Mouse (Mus musculus) intestine, postnatal 0 days (tissue): ENCODE data around the gene Fam241a. TPM values are rescaled to one million over a fixed set of nuclear protein-coding genes. Genes with fewer than 3 reads are reported as not detected.

Experiments
- ATAC-seq: fragments of 200-750 bp; cut with Nextera tagmentation; 2 replicates; pipeline ENCODE4 v1.8.0; 2017; ENCODE audit warnings: mild to moderate bottlenecking, moderate TSS enrichment, moderate library complexity
- H3K27ac ChIP-seq: fragments of 300-500 bp; sonication (generic); 2 replicates; pipeline ENCODE4 v1.5.1; 2014; ENCODE audit warnings: mild to moderate bottlenecking, low read depth, low read length, moderate library complexity
- H3K27me3 ChIP-seq: fragments of 300-500 bp; sonication (generic); replicated peaks from 2 replicates; pipeline ENCODE4 v1.6.1; 2014; ENCODE audit warnings: low read length, mixed read lengths; ENCODE audit not compliant: control insufficient read depth, insufficient read depth
- H3K36me3 ChIP-seq: fragments of 300-500 bp; sonication (generic); 2 replicates; pipeline ENCODE4 v1.6.1; 2014; ENCODE audit warnings: mild to moderate bottlenecking, moderate library complexity; ENCODE audit not compliant: control insufficient read depth, insufficient read depth
- H3K4me1 ChIP-seq: fragments of 300-500 bp; sonication (generic); replicated peaks from 2 replicates; pipeline ENCODE4 v1.6.1; 2014; ENCODE audit warnings: antibody characterized with exemption, low read length, mixed read lengths; ENCODE audit not compliant: control insufficient read depth, insufficient read depth
- H3K4me2 ChIP-seq: fragments of 300-500 bp; sonication (generic); replicated peaks from 2 replicates; pipeline ENCODE4 v1.6.1; 2014; ENCODE audit warnings: low read depth, mild to moderate bottlenecking, moderate library complexity
- H3K4me3 ChIP-seq: fragments of 300-500 bp; sonication (generic); 2 replicates; pipeline ENCODE4 v1.5.1; 2014; ENCODE audit warnings: low read depth, low read length
- H3K9ac ChIP-seq: fragments of 300-500 bp; sonication (generic); 2 replicates; pipeline ENCODE4 v1.6.1; 2014; ENCODE audit warnings: mild to moderate bottlenecking, low read depth, low read length
- H3K9me3 ChIP-seq: fragments of 300-500 bp; sonication (generic); 2 replicates; pipeline ENCODE4 v1.6.1; 2016; ENCODE audit warnings: mixed run types; ENCODE audit not compliant: control insufficient read depth
- CTCF ChIP-seq: sonication (generic); IDR thresholded peaks from 2 replicates; pipeline ENCODE4 v1.5.1; 2016; ENCODE audit warnings: low read depth, mild to moderate bottlenecking, control low read depth, antibody characterized with exemption, moderate library complexity
- WGBS: fragments of 180-500 bp; shearing (Covaris S2); extraction: QIAGEN DNeasy Blood & Tissue Kit; methylation state at CpG from one replicate; pipeline ENCODE4 v1.1.7; 2014; 5-methylcytosine and 5-hydroxymethylcytosine counted together
- polyA plus RNA-seq: library from polyadenylated mRNA; unstranded; fragments of >200 nt; fragmentation: Nextera tagmentation; extraction: Ambion mirVana; gene quantifications from 2 replicates; pipeline ENCODE4 v1.2.1, GENCODE M21; 2015

Gene Fam241a
- polyA plus RNA-seq, 1 experiment from 2014 or later = 18.9 TPM

DNA sequence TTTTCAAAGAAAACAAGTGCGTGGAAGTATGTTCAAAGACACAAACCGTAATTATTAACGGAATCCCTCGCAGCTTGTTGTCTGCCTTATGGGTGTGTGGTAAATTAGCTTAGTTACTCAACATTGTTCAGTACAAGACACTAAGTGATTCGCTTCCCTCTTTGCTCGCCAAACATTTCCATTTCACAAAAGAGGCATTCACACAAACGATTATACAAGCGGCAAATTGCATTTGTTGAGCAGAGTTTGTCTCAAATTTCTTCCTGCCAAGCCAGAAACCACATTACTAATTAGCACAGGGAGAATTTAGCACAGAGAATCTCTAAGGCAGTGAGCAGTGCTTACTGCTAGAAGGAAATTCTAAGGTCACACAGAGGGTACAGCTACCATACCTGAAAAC lies 54.2 kb downstream of the Fam241a start:
- no peak overlapping the region for H3K4me3 ChIP-seq
- no peak overlapping the region for H3K27ac ChIP-seq
- no peaks in the 10 kb centered on the region for H3K27me3 ChIP-seq
- H3K9ac ChIP-seq = no peak overlapping the region
- H3K4me1 ChIP-seq = 0 out of 2 replicates have a peak, but pooled peaks cover 10% of the 10 kb centered on the region
- TF ChIP-seq CTCF = no peak
- H3K9me3 ChIP-seq = no peaks in the 10 kb centered on the region
- no peaks in the 10 kb centered on the region for H3K36me3 ChIP-seq
- 89% methylated on average over 8 of the region's 8 CpGs for WGBS
- ATAC-seq = no peak
- no peak overlapping the region for H3K4me2 ChIP-seq

DNA sequence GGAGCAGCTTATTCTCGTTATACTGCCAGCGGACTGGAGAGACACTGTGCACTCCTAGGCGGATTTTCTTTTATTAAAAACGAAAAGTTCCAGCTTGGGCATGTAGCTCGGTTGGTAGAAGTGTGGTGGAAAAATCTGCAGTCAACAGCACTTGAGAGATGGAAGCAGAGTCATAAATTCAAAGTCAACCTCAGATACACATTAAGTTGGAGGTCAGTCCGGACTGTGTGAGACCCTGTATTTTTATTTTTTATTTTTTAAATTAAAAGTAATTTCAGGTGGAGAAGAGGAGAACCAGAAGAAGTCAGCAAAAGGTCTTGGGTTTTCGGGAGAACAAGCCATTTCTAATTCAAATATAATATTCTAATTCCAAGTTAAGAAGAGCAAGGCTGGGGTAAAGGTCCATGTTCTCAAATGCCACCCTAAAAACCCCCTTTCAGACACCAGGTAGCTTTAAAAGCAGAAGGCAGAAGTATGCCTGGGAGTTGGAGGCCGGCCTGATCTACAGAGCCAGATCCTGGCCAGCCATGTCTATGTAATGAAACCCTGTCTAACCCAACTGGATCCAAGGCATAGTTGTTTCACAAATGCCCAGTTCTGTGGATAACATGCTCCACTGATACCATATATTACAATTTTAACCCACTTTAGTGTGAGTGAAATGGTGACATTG lies 58.0 kb downstream of the Fam241a start:
- TF ChIP-seq CTCF = no peak
- peak overlapping the region; percentile 76 for H3K4me2 ChIP-seq
- H3K9ac ChIP-seq = peak overlapping the region; percentile 90; the same call in 1 of the 2 replicates
- H3K36me3 ChIP-seq = no peaks in the 10 kb centered on the region
- no peaks in the 10 kb centered on the region for H3K27me3 ChIP-seq
- H3K4me1 ChIP-seq = 0 out of 2 replicates have a peak, but pooled peaks cover 13% of the 10 kb centered on the region
- WGBS = 21% methylated on average over 8 of the region's 8 CpGs
- no peaks in the 10 kb centered on the region for H3K9me3 ChIP-seq
- peak overlapping the region; percentile 90 for H3K27ac ChIP-seq
- H3K4me3 ChIP-seq = peak overlapping the region; percentile 82
- 0 out of 2 replicates have a peak, but pooled peaks have one; percentile 0 for ATAC-seq

DNA sequence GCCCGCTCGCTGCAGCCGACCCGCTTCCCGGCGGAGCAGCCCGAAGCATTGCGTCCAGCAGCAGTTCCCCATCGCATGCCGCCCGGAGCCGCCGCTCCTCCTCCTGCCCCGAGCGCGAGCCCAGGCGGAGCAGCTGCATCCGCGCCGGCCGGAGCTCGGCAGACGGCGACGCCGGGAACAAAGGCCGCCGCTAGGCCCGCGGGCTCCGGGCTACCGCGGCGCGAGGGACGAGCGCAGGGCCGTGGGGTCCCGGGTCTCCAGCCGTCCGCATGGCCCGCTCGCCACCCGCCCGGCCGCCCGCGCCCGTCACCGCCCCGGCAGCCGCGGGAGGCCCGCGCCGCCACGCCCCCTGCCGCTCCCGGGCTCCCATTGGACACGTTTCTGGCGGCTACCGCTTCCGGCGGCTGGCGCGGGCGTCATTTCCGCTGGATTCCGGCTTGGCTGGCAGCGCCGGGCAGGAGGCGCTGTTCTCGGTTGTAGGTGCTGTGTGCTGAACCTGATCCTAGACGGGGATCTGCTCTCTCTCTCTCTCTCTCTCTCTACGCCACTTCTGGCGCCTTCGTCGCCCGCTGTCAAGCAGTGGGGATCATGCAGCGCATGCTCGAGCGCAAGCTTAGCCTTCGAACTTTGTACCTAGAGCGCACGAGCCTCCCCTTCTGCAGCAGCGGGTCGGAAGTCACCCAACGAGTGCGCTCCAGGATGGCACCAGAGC lies 58.8 kb downstream of the Fam241a start, which contains the start of gene Ap1ar:
TSS of gene Ap1ar (minus strand) at position 370 of the 712 bp plus-strand sequence.
- Histone ChIP-seq H3K9me3 (no peaks in the 10 kb centered on the region), H3K4me3 (peak within 1 kb of the TSS; percentile 82), H3K4me2 (peak within 1 kb of the TSS; percentile 76), H3K27me3 (no peaks in the 10 kb centered on the region), H3K4me1 (0 out of 2 replicates have a peak, but pooled peaks cover 18% of the 10 kb centered on the region), H3K36me3 (no peaks in the 10 kb centered on the region), H3K27ac (peak within 1 kb of the TSS; percentile 90), H3K9ac (peak within 1 kb of the TSS; percentile 90)
- 3% methylated on average over 81 of the region's 89 CpGs for WGBS
- peak; percentile 89 for TF ChIP-seq CTCF
- peak; percentile 91 for ATAC-seq

DNA sequence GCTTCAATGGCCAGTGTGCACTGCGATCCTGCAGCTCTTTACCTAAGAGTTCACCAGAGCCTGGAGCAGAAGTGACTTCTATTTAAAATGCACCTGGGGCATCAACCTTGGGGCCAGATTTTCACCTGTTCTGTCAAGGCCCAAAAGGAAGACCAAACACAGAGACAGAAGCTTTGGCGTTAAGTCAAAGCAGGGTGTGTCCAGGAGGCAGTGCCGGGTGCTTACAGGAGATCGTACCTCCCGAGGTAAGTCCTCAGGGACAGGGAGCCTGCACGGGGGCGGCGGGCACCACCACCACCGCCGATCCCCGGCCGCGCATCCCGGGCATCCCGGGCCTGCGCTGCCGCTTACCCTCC lies 59.3 kb downstream of the Fam241a start:
- H3K9ac ChIP-seq = peak overlapping the region; percentile 90
- TF ChIP-seq CTCF = no peak
- H3K27ac ChIP-seq = peak overlapping the region; percentile 90
- peak overlapping the region; percentile 76 for H3K4me2 ChIP-seq
- no peaks in the 10 kb centered on the region for H3K9me3 ChIP-seq
- peak; percentile 16; the same call in 1 of the 2 replicates for ATAC-seq
- WGBS = under 1% methylated on average over 17 of the region's 17 CpGs
- peak overlapping the region; percentile 82 for H3K4me3 ChIP-seq
- no peaks in the 10 kb centered on the region for H3K36me3 ChIP-seq
- H3K27me3 ChIP-seq = no peaks in the 10 kb centered on the region
- 0 out of 2 replicates have a peak, but pooled peaks cover 20% of the 10 kb centered on the region for H3K4me1 ChIP-seq

DNA sequence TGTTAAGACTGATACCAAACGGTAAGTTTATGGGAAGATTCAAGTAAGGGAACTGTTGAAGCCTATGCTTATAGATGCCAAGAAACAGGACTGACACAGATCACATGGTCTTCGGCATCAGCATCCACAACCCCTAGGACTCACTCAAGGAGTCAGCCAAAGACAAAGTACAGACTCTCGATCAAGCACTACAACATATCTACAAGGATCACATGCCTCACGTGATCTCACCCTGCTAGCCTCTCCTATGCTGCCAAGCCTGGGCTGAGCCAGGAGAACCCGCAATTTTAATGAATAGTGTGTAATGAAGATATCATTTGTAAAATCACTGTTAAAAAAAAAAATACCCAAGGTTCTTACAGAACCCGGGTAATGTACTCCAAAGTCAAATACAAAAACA lies 60.5 kb downstream of the Fam241a start:
- H3K27me3 ChIP-seq = no peaks in the 10 kb centered on the region
- 0 out of 2 replicates have a peak, but pooled peaks cover 20% of the 10 kb centered on the region for H3K4me1 ChIP-seq
- no peaks in the 10 kb centered on the region for H3K9me3 ChIP-seq
- H3K4me3 ChIP-seq = peak overlapping the region; percentile 82
- WGBS = 38% methylated on average over 6 of the region's 6 CpGs
- H3K36me3 ChIP-seq = no peaks in the 10 kb centered on the region
- H3K4me2 ChIP-seq = peak overlapping the region; percentile 76
- TF ChIP-seq CTCF = no peak
- H3K27ac ChIP-seq = peak overlapping the region; percentile 1; the same call in 1 of the 2 replicates
- H3K9ac ChIP-seq = 0 out of 2 replicates have a peak overlapping the region, but pooled peaks have one; percentile 17
- ATAC-seq = no peak

DNA sequence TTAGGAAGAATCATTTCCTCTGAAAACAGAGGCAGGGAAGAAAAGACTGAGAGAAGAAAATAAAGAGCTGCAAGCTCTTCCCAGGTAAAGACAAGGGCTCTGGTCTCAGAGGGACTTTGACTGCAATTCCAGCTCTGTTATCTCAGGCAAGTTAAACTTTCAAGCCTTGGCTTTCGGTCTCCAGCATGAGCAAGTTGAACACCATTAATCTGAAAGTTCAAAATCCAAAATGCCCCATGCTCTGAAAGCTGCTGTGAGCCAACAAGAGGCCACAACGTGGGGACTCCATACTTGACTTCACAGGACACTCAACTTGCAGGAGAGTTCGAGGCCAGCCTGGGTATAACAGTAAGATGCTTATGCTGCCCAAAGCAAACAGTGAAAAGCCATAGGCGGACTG lies 62.1 kb downstream of the Fam241a start:
- ATAC-seq = 0 out of 2 replicates have a peak, but pooled peaks have one; percentile 4
- Histone ChIP-seq H3K9me3 (no peaks in the 10 kb centered on the region), H3K27me3 (no peaks in the 10 kb centered on the region), H3K4me1 (0 out of 2 replicates have a peak, but pooled peaks cover 14% of the 10 kb centered on the region), H3K36me3 (no peaks in the 10 kb centered on the region), H3K4me2 (peak overlapping the region; percentile 76), H3K4me3 (no peak overlapping the region), H3K27ac (peak overlapping the region; percentile 84), H3K9ac (no peak overlapping the region)
- TF ChIP-seq CTCF = no peak
- 37% methylated on average over 4 of the region's 4 CpGs for WGBS
